Mouse (Mus musculus): ENCODE data around the gene Sorbs1. TPM values are rescaled to one million over a fixed set of nuclear protein-coding genes. Genes with fewer than 3 reads are reported as not detected.

The Sorbs1 gene
- polyA plus RNA-seq, 1 experiment from 2014 or later: 68.9 TPM

DNA sequence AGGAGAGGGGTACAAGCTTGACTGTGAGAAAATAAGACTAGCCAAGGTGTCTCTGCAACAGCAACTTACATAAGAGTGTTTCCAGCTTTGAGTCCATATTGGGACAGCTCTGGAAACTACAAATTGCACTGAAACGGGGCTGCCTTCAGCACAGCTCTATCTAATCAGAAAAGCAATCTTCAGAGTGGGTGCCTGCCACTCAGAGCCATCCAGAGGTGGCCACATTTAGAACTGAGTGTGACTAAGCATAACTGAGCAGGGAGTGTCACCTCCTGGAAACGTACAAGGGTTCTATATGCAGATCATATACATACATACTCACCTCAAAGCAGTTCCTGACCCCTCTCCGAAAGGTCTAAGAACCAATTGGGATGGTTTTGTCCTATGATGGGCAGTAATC, 71.2 kb downstream of the Sorbs1 start:
- ATAC-seq (no peak), DNase-seq (ENCODE audit: low read depth, low spot score) (no peak)
- CTCF ChIA-PET: no interaction called here
- POLR2A ChIA-PET: no interaction called here
- TF ChIP-seq CTCF (IDR thresholded peaks at IDR 0.05): no peak
- in situ Hi-C loops (cut with MboI; ENCODE audit: low pct_unique_long_range_greater_than_20kb): no loop called here
- no peaks in the 10 kb centered on the region for H3K27me3 ChIP-seq

DNA sequence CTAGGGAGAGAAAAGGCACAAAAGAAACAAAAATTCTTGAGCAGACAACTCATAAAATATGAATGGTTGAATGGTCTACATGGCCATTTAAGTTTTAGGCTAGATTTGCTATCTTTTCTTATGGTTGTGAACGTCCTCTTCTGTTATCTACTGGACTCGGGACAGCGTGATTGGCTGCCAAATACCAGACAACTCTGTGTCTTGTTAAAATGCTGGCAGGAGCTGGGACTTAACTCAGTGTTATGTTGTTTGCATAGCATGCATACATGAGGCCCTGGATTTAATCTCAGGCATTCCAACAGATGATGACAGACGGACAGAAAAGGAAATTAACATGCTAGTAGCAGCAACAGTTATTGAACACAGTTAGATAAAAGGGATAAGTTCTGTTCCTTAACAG, 72.6 kb downstream of the Sorbs1 start:
- DNase-seq (ENCODE audit: low read depth, low spot score) (no peak), ATAC-seq (no peak)
- ChIA-PET POLR2A (no interaction called here), CTCF (interaction anchor here (0.6 to 0.9 kb wide), 2 partner anchors 11 to 18 kb away, joined by 3 read pairs; no protein-coding TSS in a partner anchor)
- no peaks in the 10 kb centered on the region for H3K27me3 ChIP-seq
- in situ Hi-C loops (cut with MboI; ENCODE audit: low pct_unique_long_range_greater_than_20kb): no loop called here
- TF ChIP-seq CTCF (IDR thresholded peaks at IDR 0.05): no peak

DNA sequence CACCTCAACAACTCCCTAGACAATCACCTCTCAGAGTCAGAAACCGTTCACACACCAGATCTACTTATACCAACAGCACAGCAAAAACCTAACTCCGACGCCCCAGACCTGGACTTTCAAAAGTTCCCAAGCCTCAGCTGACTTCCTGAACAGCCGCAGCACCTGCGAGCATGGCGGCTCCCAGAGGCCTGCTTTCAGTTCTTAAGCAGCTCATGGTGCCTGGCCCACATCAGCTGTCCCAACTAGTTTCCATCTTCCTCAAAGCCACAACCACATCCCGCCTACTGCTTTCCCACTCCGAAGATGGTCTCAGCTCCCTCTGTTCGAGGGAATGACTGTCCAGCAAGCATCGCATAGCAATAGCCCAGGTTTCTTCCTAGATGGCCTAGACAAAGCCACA, 74.7 kb downstream of the Sorbs1 start:
- CTCF ChIA-PET: no interaction called here
- POLR2A ChIA-PET: interaction anchor here (1.7 kb wide), 1 partner anchor 9 kb away, joined by 5 read pairs; no protein-coding TSS in a partner anchor
- ATAC-seq (no peak), DNase-seq (ENCODE audit: low read depth, low spot score) (no peak)
- in situ Hi-C loops (cut with MboI; ENCODE audit: low pct_unique_long_range_greater_than_20kb): no loop called here
- H3K27me3 ChIP-seq: no peaks in the 10 kb centered on the region
- TF ChIP-seq CTCF (IDR thresholded peaks at IDR 0.05): no peak

DNA sequence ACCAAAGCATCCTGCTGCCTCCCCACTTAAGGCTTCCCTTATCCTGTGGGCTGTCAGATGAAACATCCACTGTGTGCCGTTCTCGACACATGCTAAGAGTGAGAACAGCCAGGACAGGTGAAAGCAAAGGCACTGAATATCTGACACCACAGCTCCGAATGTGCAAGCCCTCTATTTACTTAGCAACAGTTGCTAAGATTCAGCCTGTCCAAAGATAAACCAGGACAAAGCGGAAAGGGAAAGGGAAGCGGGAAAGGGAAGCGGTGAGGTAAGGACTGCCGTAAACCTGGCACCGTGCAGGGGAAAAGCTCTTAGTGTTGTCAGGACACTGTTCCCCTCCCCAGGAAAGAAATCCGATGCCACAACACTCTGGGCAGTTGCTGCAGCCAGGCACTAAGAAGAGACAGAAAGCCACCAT, 75.9 kb downstream of the Sorbs1 start:
- POLR2A ChIA-PET: interaction anchor here (1.7 kb wide), 1 partner anchor 10 kb away, joined by 5 read pairs; no protein-coding TSS in a partner anchor
- no peak for TF ChIP-seq CTCF (IDR thresholded peaks at IDR 0.05)
- CTCF ChIA-PET: interaction anchor here (0.9 to 2.1 kb wide), 6 partner anchors 11 to 51 kb away, joined by 3 to 8 read pairs (median 3); no protein-coding TSS in a partner anchor
- H3K27me3 ChIP-seq: no peaks in the 10 kb centered on the region
- DNase-seq (ENCODE audit: low read depth, low spot score): no peak
- in situ Hi-C loops (cut with MboI; ENCODE audit: low pct_unique_long_range_greater_than_20kb): no loop called here
- ATAC-seq: no peak

DNA sequence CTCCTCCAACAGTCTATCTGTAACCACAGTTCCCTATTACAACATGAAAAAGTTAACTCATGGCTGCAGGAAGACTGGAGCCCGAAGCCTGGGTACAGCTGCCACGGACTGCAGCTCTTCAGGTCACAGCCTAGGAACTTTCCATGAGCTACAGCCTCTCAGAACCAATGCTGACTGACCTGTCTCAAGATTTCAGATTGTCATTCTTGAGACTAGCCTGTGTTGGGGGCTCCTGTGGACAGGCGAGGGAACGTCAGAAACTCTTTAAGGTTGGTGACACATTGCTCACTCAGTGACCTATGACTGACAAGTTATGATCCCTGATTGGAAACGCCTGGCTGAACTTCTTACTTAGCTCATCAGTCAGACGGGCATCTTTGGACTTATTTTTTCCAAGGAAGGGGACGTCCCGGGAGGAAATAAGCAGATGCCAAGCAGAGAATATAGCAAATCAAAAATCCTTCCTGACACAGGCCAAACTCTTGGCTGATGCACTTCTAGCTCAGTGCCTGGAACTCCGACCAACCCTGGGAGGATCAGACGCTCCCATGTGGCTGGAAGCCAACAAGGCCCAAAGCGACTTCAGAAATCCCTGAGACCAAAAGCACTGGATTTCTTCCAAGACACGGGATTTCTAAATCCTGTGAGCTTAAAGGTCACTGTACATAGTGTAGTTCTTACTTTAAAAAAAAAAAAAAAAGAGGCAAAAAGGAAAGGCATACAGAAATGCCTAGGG, 76.9 kb downstream of the Sorbs1 start:
- ChIA-PET POLR2A (interaction anchor here (0.6 to 1.5 kb wide), 3 partner anchors 12 to 93 kb away, joined by 3 read pairs; no protein-coding TSS in a partner anchor), CTCF (interaction anchor here (1.0 to 2.3 kb wide), 10 partner anchors 12 to 51 kb away, joined by 3 to 9 read pairs (median 4); no protein-coding TSS in a partner anchor)
- DNase-seq (ENCODE audit: low read depth, low spot score) (peak; percentile 91), ATAC-seq (peak; percentile 79)
- in situ Hi-C loops (cut with MboI; ENCODE audit: low pct_unique_long_range_greater_than_20kb): no loop called here
- H3K27me3 ChIP-seq: no peaks in the 10 kb centered on the region
- TF ChIP-seq CTCF (IDR thresholded peaks at IDR 0.05): no peak

DNA sequence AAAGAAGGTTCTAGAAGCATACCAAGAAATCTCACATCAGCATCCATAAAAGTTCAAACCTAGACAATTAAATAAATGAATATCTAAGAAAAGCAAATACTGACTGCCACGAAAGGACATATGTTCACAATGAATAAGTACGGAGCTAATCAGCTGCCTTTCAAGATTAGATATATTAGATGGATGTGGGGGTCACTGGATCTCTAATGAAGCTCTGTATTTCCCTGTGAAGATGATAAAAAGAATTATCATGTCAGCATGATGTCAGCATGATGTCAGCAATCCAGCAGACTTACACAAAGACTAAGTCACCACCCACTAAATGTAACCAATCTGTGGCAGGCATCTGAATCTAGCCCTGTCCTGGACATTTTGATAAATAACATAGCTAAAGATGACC, 77.8 kb downstream of the Sorbs1 start:
- no peak for TF ChIP-seq CTCF (IDR thresholded peaks at IDR 0.05)
- in situ Hi-C loops (cut with MboI; ENCODE audit: low pct_unique_long_range_greater_than_20kb): no loop called here
- ChIA-PET CTCF (interaction anchor here (1.0 to 2.3 kb wide), 7 partner anchors 27 to 52 kb away, joined by 3 to 9 read pairs (median 5); no protein-coding TSS in a partner anchor), POLR2A (interaction anchor here (0.6 to 1.5 kb wide), 2 partner anchors 10 to 13 kb away, joined by 3 read pairs; no protein-coding TSS in a partner anchor)
- no peaks in the 10 kb centered on the region for H3K27me3 ChIP-seq
- DNase-seq (ENCODE audit: low read depth, low spot score) (no peak), ATAC-seq (no peak)

DNA sequence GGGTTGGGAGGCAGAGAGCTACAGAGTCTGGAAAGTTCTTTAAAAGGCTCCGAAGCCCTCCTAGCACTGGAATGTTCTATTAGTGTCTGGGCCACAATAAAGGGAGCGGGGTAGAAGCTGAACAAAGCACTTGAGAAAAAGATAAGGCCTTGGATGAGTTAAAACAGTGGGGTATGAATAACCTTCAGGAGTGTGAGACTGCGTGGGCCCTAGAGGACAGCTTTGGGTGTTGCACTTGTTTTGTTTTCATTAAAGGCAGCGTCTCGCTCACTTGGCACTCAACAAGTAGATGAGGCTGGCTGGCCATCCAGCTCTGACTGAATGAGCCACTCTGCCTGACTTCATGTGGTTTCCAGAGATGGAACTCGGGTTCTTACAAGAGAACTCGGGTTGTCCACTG, 78.5 kb downstream of the Sorbs1 start:
- no peak for ATAC-seq
- no peak for TF ChIP-seq CTCF (IDR thresholded peaks at IDR 0.05)
- POLR2A ChIA-PET: no interaction called here
- no peak for DNase-seq (ENCODE audit: low read depth, low spot score)
- H3K27me3 ChIP-seq: no peaks in the 10 kb centered on the region
- in situ Hi-C loops (cut with MboI; ENCODE audit: low pct_unique_long_range_greater_than_20kb): no loop called here
- CTCF ChIA-PET: interaction anchor here (1.0 to 2.3 kb wide), 5 partner anchors 27 to 53 kb away, joined by 3 to 9 read pairs (median 6); no protein-coding TSS in a partner anchor

DNA sequence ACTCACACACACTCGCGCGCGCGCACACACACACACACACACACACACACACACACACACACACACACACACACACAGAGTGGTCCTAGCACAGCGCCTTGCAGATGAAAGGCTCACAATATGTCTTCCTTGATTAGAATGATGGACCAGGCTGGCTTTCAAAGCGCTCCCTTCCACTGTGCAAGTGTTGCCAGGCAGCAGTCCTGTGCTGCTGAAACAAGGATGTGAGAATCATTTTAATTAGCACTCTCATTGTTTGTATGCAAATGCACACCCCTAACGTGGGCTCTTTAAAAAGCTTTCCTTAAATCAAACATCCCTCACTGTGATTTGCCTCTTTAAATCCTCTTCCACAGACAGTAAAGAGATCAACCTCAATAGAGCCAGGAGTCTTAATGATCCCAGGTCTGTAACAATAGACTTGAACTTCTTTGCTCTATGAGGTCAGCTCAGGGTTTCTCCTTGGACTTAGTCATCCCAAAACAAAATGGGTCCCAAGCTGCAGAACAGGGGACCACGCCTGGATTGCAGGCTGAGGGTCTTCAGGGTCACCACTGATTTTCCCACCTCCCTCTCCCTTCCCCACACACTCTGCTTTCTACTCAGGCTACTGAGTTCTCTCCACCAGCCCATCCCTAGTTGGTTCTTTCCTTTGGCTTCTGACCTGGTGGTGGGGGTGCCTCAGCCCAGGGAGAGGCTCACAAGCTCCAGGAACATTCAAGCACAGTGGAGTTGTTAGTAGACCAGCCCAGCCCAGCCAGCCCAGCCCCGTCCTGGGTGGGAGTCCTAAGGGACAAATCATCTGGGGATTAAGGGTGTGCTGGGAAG, 79.3 kb downstream of the Sorbs1 start:
- in situ Hi-C loops (cut with MboI; ENCODE audit: low pct_unique_long_range_greater_than_20kb): no loop called here

DNA sequence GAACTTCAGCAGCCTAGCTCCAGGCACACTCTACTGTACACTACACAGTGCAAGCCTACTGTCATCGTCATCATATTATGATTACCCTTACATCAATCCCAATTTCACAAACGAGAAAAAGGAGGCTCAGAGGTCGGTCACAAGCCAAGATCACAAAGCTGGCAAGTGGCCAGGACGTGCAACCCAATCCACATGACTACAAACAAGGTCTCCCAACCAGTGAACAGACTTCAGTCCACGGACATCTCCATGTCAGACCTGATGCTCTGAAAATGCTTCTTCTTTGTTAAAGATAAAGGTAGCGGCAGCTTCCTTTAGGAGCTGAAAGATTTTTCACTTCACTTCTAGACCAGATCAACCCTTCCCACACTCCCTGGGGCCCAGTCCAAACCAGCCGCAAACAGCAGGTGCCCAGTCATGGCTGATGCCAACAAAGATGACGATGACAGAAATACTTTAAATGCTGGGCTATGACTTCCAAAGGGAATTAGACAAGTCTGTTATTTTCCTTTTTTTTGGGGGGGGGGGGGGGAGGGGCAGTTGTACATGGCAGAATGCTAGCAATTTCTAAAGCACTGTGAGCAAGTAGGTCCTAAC, 80.2 kb downstream of the Sorbs1 start:
- in situ Hi-C loops (cut with MboI; ENCODE audit: low pct_unique_long_range_greater_than_20kb): no loop called here
- CTCF ChIA-PET: interaction anchor here (1.3 to 2.1 kb wide), 2 partner anchors 42 to 88 kb away, joined by 3 to 9 read pairs; no protein-coding TSS in a partner anchor
- TF ChIP-seq CTCF (IDR thresholded peaks at IDR 0.05): no peak
- POLR2A ChIA-PET: interaction anchor here (1.6 kb wide), 1 partner anchor 28 kb away, joined by 4 read pairs; no protein-coding TSS in a partner anchor
- ATAC-seq (no peak), DNase-seq (ENCODE audit: low read depth, low spot score) (no peak)
- H3K27me3 ChIP-seq: no peaks in the 10 kb centered on the region

More for the DNA sequence above, 79.3 kb downstream of the Sorbs1 start:
- TF ChIP-seq CTCF (IDR thresholded peaks at IDR 0.05): no peak
- CTCF ChIA-PET: no interaction called here
- ATAC-seq: no peak
- no peak for DNase-seq (ENCODE audit: low read depth, low spot score)
- POLR2A ChIA-PET: interaction anchor here (0.8 kb wide), 1 partner anchor 237 kb away, joined by 3 read pairs; no protein-coding TSS in a partner anchor
- no peaks in the 10 kb centered on the region for H3K27me3 ChIP-seq

DNA sequence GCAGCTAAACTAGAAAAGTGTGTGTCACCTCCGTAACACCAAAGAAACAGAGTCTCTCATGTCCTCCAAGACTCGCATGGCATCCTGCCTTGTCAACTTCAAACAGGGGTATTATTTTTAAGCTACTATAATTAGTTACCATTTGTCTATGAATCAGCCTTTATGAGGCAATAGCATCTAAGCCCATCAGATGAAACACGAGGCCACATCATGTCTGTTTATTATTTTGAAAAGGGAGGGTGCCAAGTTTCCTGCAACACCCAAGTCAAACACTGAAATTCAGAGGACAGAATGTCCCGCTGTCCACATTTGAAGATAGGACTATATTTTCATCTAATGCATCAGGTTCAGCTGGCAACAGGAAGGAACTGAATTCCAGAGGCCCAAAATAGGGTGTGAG, 81.6 kb downstream of the Sorbs1 start:
- ChIA-PET POLR2A (interaction anchor here (1.6 kb wide), 1 partner anchor 29 kb away, joined by 4 read pairs; no protein-coding TSS in a partner anchor), CTCF (interaction anchor here (1.3 to 2.1 kb wide), 4 partner anchors 14 to 111 kb away, joined by 3 to 9 read pairs (median 3); no protein-coding TSS in a partner anchor)
- in situ Hi-C loops (cut with MboI; ENCODE audit: low pct_unique_long_range_greater_than_20kb): no loop called here
- DNase-seq (ENCODE audit: low read depth, low spot score): peak; percentile 65
- no peaks in the 10 kb centered on the region for H3K27me3 ChIP-seq
- ATAC-seq: peak; percentile 24
- TF ChIP-seq CTCF (IDR thresholded peaks at IDR 0.05): no peak
